Mouse (Mus musculus) embryonic facial prominence, embryonic 14.5 days (tissue): ENCODE results near the gene Slc13a4. TPM values are rescaled to one million over a fixed set of nuclear protein-coding genes. Genes with fewer than 3 reads are reported as not detected.

Experiments used
- ATAC-seq: fragments of 200-750 bp; cut with Nextera tagmentation; 2 replicates; pipeline ENCODE4 v1.8.0; 2017; ENCODE audit warnings: low read depth, moderate number of reproducible peaks, moderate TSS enrichment
- DNase-seq: peaks from one replicate; pipeline ENCODE4 v3.0.0-alpha.2; 2015; ENCODE audit warnings: low spot score
- H3K27ac ChIP-seq: fragments of 300-500 bp; sonication (generic); replicated peaks from 2 replicates; pipeline ENCODE4 v1.5.1; 2014; ENCODE audit warnings: low read depth, mild to moderate bottlenecking, low read length, moderate library complexity
- H3K27me3 ChIP-seq: fragments of 300-500 bp; sonication (generic); replicated peaks from 2 replicates; pipeline ENCODE4 v1.6.1; 2014; ENCODE audit warnings: low read length; ENCODE audit not compliant: control insufficient read depth, insufficient read depth
- H3K36me3 ChIP-seq: fragments of 300-500 bp; sonication (generic); 2 replicates; pipeline ENCODE4 v1.6.1; 2014; ENCODE audit warnings: low read length, mixed read lengths; ENCODE audit not compliant: control insufficient read depth, insufficient read depth
- H3K4me1 ChIP-seq: fragments of 300-500 bp; sonication (generic); 2 replicates; pipeline ENCODE4 v1.6.1; 2014; ENCODE audit warnings: antibody characterized with exemption, low read length; ENCODE audit not compliant: control insufficient read depth, insufficient read depth
- H3K4me2 ChIP-seq: fragments of 300-500 bp; sonication (generic); 2 replicates; pipeline ENCODE4 v1.6.1; 2014; ENCODE audit warnings: low read depth, mild to moderate bottlenecking, low read length, moderate library complexity, mixed read lengths
- H3K4me3 ChIP-seq: fragments of 300-500 bp; sonication (generic); 2 replicates; pipeline ENCODE4 v1.5.1; 2014; ENCODE audit warnings: low read depth, mild to moderate bottlenecking, low read length
- H3K9ac ChIP-seq: fragments of 300-500 bp; sonication (generic); 2 replicates; pipeline ENCODE4 v1.6.1; 2014; ENCODE audit warnings: low read depth, mild to moderate bottlenecking, low read length, moderate library complexity, mixed read lengths
- H3K9me3 ChIP-seq: fragments of 300-500 bp; sonication (generic); 2 replicates; pipeline ENCODE4 v1.6.1; 2016; ENCODE audit warnings: low read length; ENCODE audit not compliant: control insufficient read depth
- WGBS: fragments of 180-500 bp; shearing (Covaris S2); extraction: QIAGEN DNeasy Blood & Tissue Kit; methylation state at CpG from one replicate; pipeline ENCODE4 v1.1.7; 2014; 5-methylcytosine and 5-hydroxymethylcytosine counted together
- polyA plus RNA-seq: library from polyadenylated mRNA; unstranded; fragments of >200 nt; fragmentation: Nextera tagmentation; extraction: Ambion mirVana; gene quantifications from 2 replicates; pipeline ENCODE4 v1.2.1, GENCODE M21; 2014

Slc13a4 gene
- polyA plus RNA-seq, 1 experiment from 2014 or later, result 2.5 TPM

- WGBS, result 75% methylated on average over 4 of the region's 4 CpGs
Measured at GRCm38 (mm10) chr6:35321105-35321504, 13.2 kb upstream of the Slc13a4 start.

GRCm38 (mm10) chr6:35319850-35320249, 11.9 kb upstream of the Slc13a4 start:
- Histone ChIP-seq H3K36me3 (no peaks in the 10 kb centered on the region), H3K4me2 (no peak overlapping the region), H3K4me1 (no peaks in the 10 kb centered on the region), H3K27me3 (no peaks in the 10 kb centered on the region), H3K27ac (no peak overlapping the region), H3K9ac (no peak overlapping the region), H3K4me3 (no peak overlapping the region), H3K9me3 (no peaks in the 10 kb centered on the region)
- DNase-seq (no peak), ATAC-seq (no peak)
- WGBS, result 76% methylated on average over 6 of the region's 6 CpGs

More at GRCm38 (mm10) chr6:35321105-35321504, 13.2 kb upstream of the Slc13a4 start:
- Histone ChIP-seq H3K27me3 (no peaks in the 10 kb centered on the region), H3K36me3 (no peaks in the 10 kb centered on the region), H3K4me2 (no peak overlapping the region), H3K9ac (no peak overlapping the region), H3K4me1 (peaks cover 5% of the 10 kb centered on the region; the same call in 1 of the 2 replicates), H3K4me3 (no peak overlapping the region), H3K9me3 (no peaks in the 10 kb centered on the region), H3K27ac (no peak overlapping the region)
- ATAC-seq (no peak), DNase-seq (no peak)

GRCm38 (mm10) chr6:35313520-35313919, 5.6 kb upstream of the Slc13a4 start:
- H3K9ac ChIP-seq, result no peak overlapping the region
- H3K4me2 ChIP-seq, result no peak overlapping the region
- 93% methylated on average over 8 of the region's 8 CpGs for WGBS
- H3K27me3 ChIP-seq, result no peaks in the 10 kb centered on the region
- no peaks in the 10 kb centered on the region for H3K9me3 ChIP-seq
- H3K27ac ChIP-seq, result no peak overlapping the region
- DNase-seq (no peak), ATAC-seq (no peak)
- H3K4me1 ChIP-seq, result no peaks in the 10 kb centered on the region
- no peak overlapping the region for H3K4me3 ChIP-seq
- H3K36me3 ChIP-seq, result no peaks in the 10 kb centered on the region

GRCm38 (mm10) chr6:35309406-35309805, 1.5 kb upstream of the Slc13a4 start:
- no peaks in the 10 kb centered on the region for H3K9me3 ChIP-seq
- DNase-seq, result peak; percentile 19
- no peak overlapping the region for H3K9ac ChIP-seq
- H3K27me3 ChIP-seq, result no peaks in the 10 kb centered on the region
- H3K36me3 ChIP-seq, result no peaks in the 10 kb centered on the region
- WGBS, result 31% methylated on average over 7 of the region's 7 CpGs
- H3K27ac ChIP-seq, result no peak overlapping the region
- no peak overlapping the region for H3K4me2 ChIP-seq
- no peaks in the 10 kb centered on the region for H3K4me1 ChIP-seq
- ATAC-seq, result no peak
- H3K4me3 ChIP-seq, result no peak overlapping the region

- Histone ChIP-seq H3K4me2 (no peak overlapping the region), H3K9ac (no peak overlapping the region), H3K27ac (no peak overlapping the region), H3K36me3 (no peaks in the 10 kb centered on the region), H3K4me1 (no peaks in the 10 kb centered on the region), H3K4me3 (no peak overlapping the region), H3K9me3 (no peaks in the 10 kb centered on the region), H3K27me3 (no peaks in the 10 kb centered on the region)
- ATAC-seq (no peak), DNase-seq (no peak)
- WGBS, result 75% methylated on average over 13 of the region's 13 CpGs
Measured at GRCm38 (mm10) chr6:35307136-35307535, 795 bp downstream of the Slc13a4 start.

GRCm38 (mm10) chr6:35303355-35303900, 4.5 kb downstream of the Slc13a4 start:
- Histone ChIP-seq H3K4me2 (no peak overlapping the region), H3K9me3 (no peaks in the 10 kb centered on the region), H3K36me3 (no peaks in the 10 kb centered on the region), H3K4me3 (no peak overlapping the region), H3K9ac (no peak overlapping the region), H3K27me3 (no peaks in the 10 kb centered on the region), H3K4me1 (no peaks in the 10 kb centered on the region), H3K27ac (no peak overlapping the region)
- ATAC-seq, result no peak
- DNase-seq, result no peak
- WGBS, result 80% methylated on average over 11 of the region's 11 CpGs

GRCm38 (mm10) chr6:35302581-35302980, 5.3 kb downstream of the Slc13a4 start:
- Histone ChIP-seq H3K27ac (no peak overlapping the region), H3K4me2 (no peak overlapping the region), H3K36me3 (no peaks in the 10 kb centered on the region), H3K9ac (no peak overlapping the region), H3K9me3 (no peaks in the 10 kb centered on the region), H3K27me3 (no peaks in the 10 kb centered on the region), H3K4me3 (no peak overlapping the region), H3K4me1 (no peaks in the 10 kb centered on the region)
- DNase-seq (no peak), ATAC-seq (no peak)
- WGBS, result 93% methylated on average over 7 of the region's 7 CpGs

- DNase-seq (no peak), ATAC-seq (no peak)
- H3K4me2 ChIP-seq, result no peak overlapping the region
- no peak overlapping the region for H3K9ac ChIP-seq
- H3K36me3 ChIP-seq, result no peaks in the 10 kb centered on the region
- no peaks in the 10 kb centered on the region for H3K9me3 ChIP-seq
- H3K27ac ChIP-seq, result no peak overlapping the region
- H3K27me3 ChIP-seq, result no peaks in the 10 kb centered on the region
- H3K4me3 ChIP-seq, result no peak overlapping the region
- 84% methylated on average over 6 of the region's 6 CpGs for WGBS
- H3K4me1 ChIP-seq, result no peaks in the 10 kb centered on the region
Measured at GRCm38 (mm10) chr6:35298323-35298722, 9.6 kb downstream of the Slc13a4 start.

- ATAC-seq (no peak), DNase-seq (no peak)
- Histone ChIP-seq H3K27ac (no peak overlapping the region), H3K4me3 (no peak overlapping the region), H3K4me2 (no peak overlapping the region), H3K9me3 (no peaks in the 10 kb centered on the region), H3K4me1 (no peaks in the 10 kb centered on the region), H3K36me3 (no peaks in the 10 kb centered on the region), H3K9ac (no peak overlapping the region), H3K27me3 (no peaks in the 10 kb centered on the region)
- 88% methylated on average over 7 of the region's 7 CpGs for WGBS
Measured at GRCm38 (mm10) chr6:35297516-35298227, 10.3 kb downstream of the Slc13a4 start.
